In the genomic region with DNA sequence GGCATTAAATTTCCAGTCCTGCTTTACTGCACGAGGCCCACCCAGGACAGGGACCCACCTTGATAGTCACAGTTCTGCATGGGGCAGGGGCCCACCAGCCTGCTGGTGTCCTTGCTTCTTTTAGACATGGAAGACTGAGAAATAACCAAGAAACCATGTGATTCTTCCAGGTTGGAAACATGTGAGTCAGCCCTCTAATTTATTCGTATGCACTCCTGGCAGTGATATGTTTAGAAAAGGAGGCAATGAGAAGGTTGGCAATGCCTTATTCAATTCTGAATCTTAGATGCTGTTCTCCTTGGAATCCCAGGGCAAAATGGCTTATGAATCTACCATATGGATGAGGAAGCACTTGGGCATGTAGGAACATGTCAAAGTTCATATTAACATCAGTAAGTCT, we compare ENCODE assay signal across 9 mouse cellular contexts.
"Had no signal": no experiment of that assay in that cellular context is flagged by ENCODE, and none has a peak within 500 bp of the region (broad histone marks: within the 10 kb centered on the region; RNA-seq: fewer than 3 reads in every experiment).

No protein-coding gene starts in this region.

- DNase-seq: kidney, adult 18-20 months; kidney, adult 9 months; kidney, postnatal 14 days; kidney, postnatal 4 days; liver; lung, adult 18-20 months; lung, postnatal 10 days; lung, postnatal 36 days; thymus, postnatal 36 days had no signal
